Mouse (Mus musculus) thymus, adult 2 months (tissue): Measurements from ENCODE around the gene Rgs3.

ENCODE experiments used
- CTCF ChIP-seq: fragments of 200-500 bp; IDR thresholded peaks from 2 replicates; pipeline ENCODE4 v1.5.1; 2012; ENCODE audit warnings: mild to moderate bottlenecking, control low read depth, low read length, moderate library complexity, borderline replicate concordance; ENCODE audit not compliant: control insufficient read depth, poor library complexity, insufficient read depth; ENCODE audit errors: extremely low read depth
- POLR2A ChIP-seq: fragments of 200-500 bp; IDR thresholded peaks from 2 replicates; pipeline ENCODE4 v1.6.1; 2012; ENCODE audit warnings: mild to moderate bottlenecking, low read length, control low read depth, moderate library complexity; ENCODE audit not compliant: control insufficient read depth, poor library complexity, insufficient read depth; ENCODE audit errors: extremely low read depth

DNA sequence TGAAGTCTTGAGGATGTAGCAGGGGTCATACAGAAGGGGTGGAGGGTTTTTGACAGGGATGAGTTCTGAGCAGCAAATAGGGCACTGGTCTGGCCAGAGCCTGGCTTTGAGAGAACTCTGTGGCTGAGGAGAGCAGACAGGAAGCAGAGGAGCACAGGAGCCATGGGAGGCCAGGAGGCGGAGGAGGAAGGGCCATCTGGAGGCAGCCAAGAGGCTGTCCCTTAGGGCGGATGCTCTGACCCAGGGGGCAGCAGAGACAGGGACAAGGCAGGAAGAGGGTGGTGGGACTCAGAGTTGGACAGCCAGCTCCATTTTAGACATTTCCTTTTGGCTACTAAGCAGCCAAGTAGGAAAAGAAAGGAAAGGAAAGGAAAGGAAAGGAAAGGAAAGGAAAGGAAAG lies 43.6 kb upstream of the Rgs3 start:
- TF ChIP-seq POLR2A (no peak), CTCF (no peak)
